Mouse (Mus musculus) olfactory bulb, adult 2 months (tissue): ENCODE measurements around the gene Ppp4r4.

Experiments
- CTCF ChIP-seq: fragments of 200-500 bp; IDR thresholded peaks from 2 replicates; pipeline ENCODE4 v1.5.1; 2012; ENCODE audit warnings: low read depth, mild to moderate bottlenecking, low read length, moderate library complexity; ENCODE audit not compliant: insufficient read depth
- POLR2A ChIP-seq: fragments of 200-500 bp; IDR thresholded peaks from 2 replicates; pipeline ENCODE4 v1.6.1; 2012; ENCODE audit warnings: mild to moderate bottlenecking, low read depth, low read length, moderate library complexity; ENCODE audit not compliant: insufficient read depth

DNA sequence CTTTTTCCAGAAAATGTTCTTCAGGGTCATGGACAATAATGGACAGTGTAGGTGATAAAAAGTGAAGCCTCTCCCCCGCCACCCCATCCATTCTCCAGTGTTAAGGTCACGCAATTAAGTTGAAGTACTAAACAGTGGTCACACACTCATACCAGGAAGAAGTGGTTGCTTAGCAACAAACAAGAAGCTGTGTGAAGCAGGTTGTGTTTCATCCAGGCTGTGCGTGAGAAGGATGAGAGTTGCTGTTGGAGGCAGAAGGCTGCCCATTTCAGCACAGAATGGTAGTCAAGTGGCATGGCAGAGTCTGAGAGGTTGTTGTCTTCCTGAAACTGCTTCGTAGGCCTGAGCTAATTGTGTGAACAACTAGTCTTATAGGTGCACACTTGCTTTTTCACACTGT, 23.7 kb upstream of the Ppp4r4 start:
- no peak for TF ChIP-seq CTCF
- TF ChIP-seq POLR2A: no peak
